Mouse (Mus musculus) frontal cortex, adult 2 months (tissue): Measurements from ENCODE around the gene Dnaaf2. TPM values are rescaled to one million over a fixed set of nuclear protein-coding genes. Genes with fewer than 3 reads are reported as not detected.

Source experiments
- polyA plus RNA-seq: library from polyadenylated mRNA; depleted of rRNA; stranded (reverse); fragments of >200 nt; gene quantifications from 2 replicates; pipeline ENCODE4 v1.2.3, GENCODE M21; 2012; rRNA removed

Gene Dnaaf2
- polyA plus RNA-seq, 1 experiment = 2.2 TPM

Other genes with a start within 250 kb of the Dnaaf2 start
- gene Rps29, start 39.2 kb downstream of the Dnaaf2 start, polyA plus RNA-seq = 1,265 and 1,574 TPM in 2 replicates
- 0.06 and 0.56 TPM in 2 replicates for gene Lrr1, start 29.6 kb downstream of the Dnaaf2 start, polyA plus RNA-seq
- 304 and 313 TPM in 2 replicates for gene Rpl36al, start 14.3 kb downstream of the Dnaaf2 start, polyA plus RNA-seq
- 14.4 and 15.7 TPM in 2 replicates for gene Mgat2, start 14.3 kb downstream of the Dnaaf2 start, polyA plus RNA-seq
- gene Gm49383, start 1.3 kb downstream of the Dnaaf2 start, polyA plus RNA-seq = 1.1 and 1.2 TPM in 2 replicates
- 2.2 and 2.5 TPM in 2 replicates for gene Gm49384, start 5.8 kb upstream of the Dnaaf2 start, polyA plus RNA-seq
- 1.6 and 2.0 TPM in 2 replicates for gene Pole2, start 29.8 kb upstream of the Dnaaf2 start, polyA plus RNA-seq
- gene Klhdc1, start 42.7 kb upstream of the Dnaaf2 start, polyA plus RNA-seq = 20.9 and 23.6 TPM in 2 replicates
- 121 and 127 TPM in 2 replicates for gene Klhdc2, start 98.3 kb upstream of the Dnaaf2 start, polyA plus RNA-seq
- 38.2 and 45.4 TPM in 2 replicates for gene Nemf, start 158.7 kb upstream of the Dnaaf2 start, polyA plus RNA-seq
- 46.3 and 48.8 TPM in 2 replicates for gene Arf6, start 173.7 kb upstream of the Dnaaf2 start, polyA plus RNA-seq
- 0.27 and 0.50 TPM in 2 replicates for gene Gm9887, start 174.0 kb upstream of the Dnaaf2 start, polyA plus RNA-seq